Mouse (Mus musculus): ENCODE results near the gene Apoa1.

- TF ChIP-seq CTCF (IDR thresholded peaks at IDR 0.05; ENCODE audit: low read depth, low read length) (no peak), POLR2A (IDR thresholded peaks at IDR 0.05; ENCODE audit: borderline replicate concordance, low read depth, low read length) (no peak)
These were observed 14.7 kb downstream of the Apoa1 start for GRCm38 (mm10) chr9:46243122-46243521.

Measured in bone marrow macrophage, adult 2 months (primary cell).